Mouse (Mus musculus): Measurements from ENCODE around the gene Gm44503.

DNA sequence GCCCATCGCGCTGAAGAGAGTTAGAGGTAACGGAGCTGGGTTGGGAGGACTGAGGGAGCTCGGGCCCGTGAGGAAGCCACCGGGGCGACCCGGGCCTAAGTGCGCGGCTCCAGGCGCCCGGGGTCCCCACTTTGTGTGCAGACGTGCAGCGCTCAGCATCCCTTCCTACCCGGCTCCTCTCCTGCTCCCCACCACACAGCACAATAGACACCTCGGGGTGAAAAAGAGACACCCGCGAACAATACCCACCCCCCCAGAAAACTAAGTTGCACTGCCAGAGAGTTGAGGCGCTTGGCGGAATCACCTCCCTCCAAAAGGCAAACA, 32.8 kb upstream of the Gm44503 start:
- no peak for TF ChIP-seq CTCF (IDR thresholded peaks at IDR 0.05; ENCODE audit: extremely low read depth, insufficient read length, insufficient replicate concordance, low read depth, low read length)
- TF ChIP-seq POLR2A (IDR thresholded peaks at IDR 0.05; ENCODE audit: low read depth, low read length): no peak

Measured in small intestine, adult 2 months (tissue).